Comparison of ENCODE assay signal across 13 mouse cellular contexts in genomic region chr1:75386149-75386548, GRCm38 (mm10). TPM values are rescaled to one million over a fixed set of nuclear protein-coding genes. Genes with fewer than 3 reads are reported as not detected.
A peak's percentile ranks its signal among the peaks of the same experiment; 100 is the strongest.
DNase-seq lines count a peak whose midpoint lies in the region; ATAC-seq and TF ChIP-seq lines count a peak whose summit lies in the region.
"Had no signal": no experiment of that assay in that cellular context is flagged by ENCODE, and none has a peak within 500 bp of the region (broad histone marks: within the 10 kb centered on the region; RNA-seq: fewer than 3 reads in every experiment).

No protein-coding gene starts in this region.

- H3K9ac ChIP-seq in forebrain, embryonic 13.5 days = peak overlapping the region; percentile 16; the same call in 1 of the 2 replicates
- H3K9ac ChIP-seq in forebrain, embryonic 11.5 days (ENCODE audit: low read length) = no peak overlapping the region
- no peak overlapping the region for H3K9ac ChIP-seq in forebrain, embryonic 14.5 days (ENCODE audit: low read length)
- H3K9ac ChIP-seq in midbrain, postnatal 0 days (replicated peaks; ENCODE audit: low read length, poor library complexity, severe bottlenecking) = peak overlapping the region; percentile 42; the same call in 1 of the 2 replicates
- H3K9ac ChIP-seq: embryonic facial prominence, embryonic 12.5 days had no signal

- H3K27ac ChIP-seq in forebrain, embryonic 13.5 days = no peak overlapping the region
- H3K27ac ChIP-seq in forebrain, embryonic 11.5 days (ENCODE audit: low read depth, low read length) = no peak overlapping the region
- H3K27ac ChIP-seq in forebrain, embryonic 14.5 days (ENCODE audit: low read depth, low read length) = no peak overlapping the region
- H3K27ac ChIP-seq in midbrain, postnatal 0 days (ENCODE audit: low read depth, low read length) = peak overlapping the region; percentile 47; the same call in 1 of the 2 replicates
- H3K27ac ChIP-seq: embryonic facial prominence, embryonic 12.5 days had no signal

- intact Hi-C loops in left cerebral cortex, postnatal 25 days (cut with DNase I) = loop anchor here (5.0 kb wide), 1 partner anchor 44 kb away; no protein-coding TSS in a partner anchor
- intact Hi-C loops in left cerebral cortex, postnatal 10 days (cut with DNase I) = loop anchor here (5.0 kb wide), 1 partner anchor 44 kb away; no protein-coding TSS in a partner anchor

- ATAC-seq in forebrain, embryonic 13.5 days = no peak
- no peak for ATAC-seq in forebrain, embryonic 11.5 days (replicated peaks; ENCODE audit: low FRiP score)
- ATAC-seq in forebrain, embryonic 14.5 days = no peak
- no peak for ATAC-seq in midbrain, postnatal 0 days (ENCODE audit: low FRiP score)

- no peaks in the 10 kb centered on the region for H3K9me3 ChIP-seq in forebrain, embryonic 13.5 days (replicated peaks)
- H3K9me3 ChIP-seq in forebrain, embryonic 11.5 days (ENCODE audit: control insufficient read depth, low read length) = no peaks in the 10 kb centered on the region
- no peaks in the 10 kb centered on the region for H3K9me3 ChIP-seq in forebrain, embryonic 14.5 days (replicated peaks; ENCODE audit: control insufficient read depth, low read length)
- no peaks in the 10 kb centered on the region for H3K9me3 ChIP-seq in midbrain, postnatal 0 days (ENCODE audit: low read length)
- H3K9me3 ChIP-seq: embryonic facial prominence, embryonic 12.5 days had no signal

- DNase-seq in forebrain, embryonic 11.5 days (ENCODE audit: low spot score) = no peak
- peak; percentile 57 to 73 for DNase-seq in left cerebral cortex, postnatal 25 days (ENCODE audit: low spot score in 2 of 2)
- no peak for DNase-seq in left cerebral cortex, postnatal 10 days (ENCODE audit: extremely low spot score in 1 of 2, low spot score in 2 of 2)
- peak; percentile 52 for DNase-seq in forebrain, embryonic 14.5 days (ENCODE audit: low spot score)
- DNase-seq in midbrain, postnatal 0 days (ENCODE audit: low spot score) = peak; percentile 60
- no peak for DNase-seq in natural killer cell, adult 2 months (ENCODE audit: low spot score in 2 of 2)
- DNase-seq in adrenal gland, adult (ENCODE audit: inconsistent age in 2 of 2, low spot score in 1 of 2) = no peak
- DNase-seq: adrenal gland, adult 8-10 months; cerebellum, adult 11-12 months; thymus, postnatal 14 days had no signal

- WGBS in forebrain, embryonic 13.5 days = 31% methylated on average over 4 of the region's 4 CpGs
- WGBS in forebrain, embryonic 11.5 days = 48% methylated on average over 4 of the region's 4 CpGs
- 35% methylated on average over 4 of the region's 4 CpGs for WGBS in forebrain, embryonic 14.5 days
- 30% methylated on average over 4 of the region's 4 CpGs for WGBS in midbrain, postnatal 0 days

- H3K27me3 ChIP-seq in forebrain, embryonic 13.5 days = peaks cover 78% of the 10 kb centered on the region
- H3K27me3 ChIP-seq in forebrain, embryonic 11.5 days (ENCODE audit: control insufficient read depth, insufficient read depth, low read length) = peaks cover 42% of the 10 kb centered on the region
- H3K27me3 ChIP-seq in forebrain, embryonic 14.5 days (replicated peaks; ENCODE audit: control insufficient read depth, insufficient read depth, low read length) = peaks cover 34% of the 10 kb centered on the region
- peaks cover 11% of the 10 kb centered on the region; the same call in 1 of the 2 replicates for H3K27me3 ChIP-seq in midbrain, postnatal 0 days (ENCODE audit: insufficient read depth, low read length)

- 0 out of 2 replicates have a peak overlapping the region, but pooled peaks have one; percentile 7 for H3K4me2 ChIP-seq in forebrain, embryonic 13.5 days
- no peak overlapping the region for H3K4me2 ChIP-seq in forebrain, embryonic 11.5 days (ENCODE audit: low read depth, low read length, severe bottlenecking)
- H3K4me2 ChIP-seq in forebrain, embryonic 14.5 days (ENCODE audit: low read length) = peak overlapping the region; percentile 23; the same call in 1 of the 2 replicates
- H3K4me2 ChIP-seq in midbrain, postnatal 0 days (ENCODE audit: low read depth, low read length, poor library complexity, severe bottlenecking) = peak overlapping the region; percentile 36

- H3K36me3 ChIP-seq in forebrain, embryonic 13.5 days (ENCODE audit: poor library complexity, severe bottlenecking) = no peaks in the 10 kb centered on the region
- no peaks in the 10 kb centered on the region for H3K36me3 ChIP-seq in forebrain, embryonic 11.5 days (ENCODE audit: control insufficient read depth, insufficient read depth, low read length)
- no peaks in the 10 kb centered on the region for H3K36me3 ChIP-seq in forebrain, embryonic 14.5 days (ENCODE audit: control insufficient read depth, insufficient read depth, low read length)
- H3K36me3 ChIP-seq in midbrain, postnatal 0 days (ENCODE audit: insufficient read depth, low read length) = peaks cover 3% of the 10 kb centered on the region; the same call in 1 of the 2 replicates

- peaks cover 49% of the 10 kb centered on the region for H3K4me1 ChIP-seq in forebrain, embryonic 13.5 days
- peaks cover 29% of the 10 kb centered on the region for H3K4me1 ChIP-seq in forebrain, embryonic 11.5 days (replicated peaks; ENCODE audit: control insufficient read depth, insufficient read depth, low read length)
- peaks cover 13% of the 10 kb centered on the region; the same call in 1 of the 2 replicates for H3K4me1 ChIP-seq in forebrain, embryonic 14.5 days (ENCODE audit: control insufficient read depth, insufficient read depth, low read length)
- peaks cover 40% of the 10 kb centered on the region for H3K4me1 ChIP-seq in midbrain, postnatal 0 days (ENCODE audit: insufficient read depth, low read length)

- H3K4me3 ChIP-seq in forebrain, embryonic 13.5 days = no peak overlapping the region
- no peak overlapping the region for H3K4me3 ChIP-seq in forebrain, embryonic 11.5 days (ENCODE audit: low read depth, low read length)
- H3K4me3 ChIP-seq in forebrain, embryonic 14.5 days (ENCODE audit: low read depth, low read length) = no peak overlapping the region
- H3K4me3 ChIP-seq in midbrain, postnatal 0 days (ENCODE audit: low read depth, low read length) = no peak overlapping the region
- H3K4me3 ChIP-seq: embryonic facial prominence, embryonic 12.5 days had no signal

- TF ChIP-seq CTCF in midbrain, postnatal 0 days (IDR thresholded peaks at IDR 0.05) = no peak

RNA-seq across cellular contexts. Expression of gene Speg, which starts 11.1 kb away (rescaled TPM):
- polyA plus RNA-seq in forebrain, embryonic 13.5 days (2015; fragmentation: Nextera tagmentation; extraction: Ambion mirVana) = 7.6 and 9.0 TPM in 2 replicates
- 14.1 and 16.0 TPM in 2 replicates for polyA plus RNA-seq in forebrain, embryonic 11.5 days (2014; fragmentation: Nextera tagmentation; extraction: Ambion mirVana)
- 100 to 1,000 TPM; 192 to 208 TPM for total RNA-seq in left cerebral cortex, postnatal 25 days (2021)
- total RNA-seq in left cerebral cortex, postnatal 10 days (2021) = 100 to 1,000 TPM; 182 to 186 TPM
- polyA plus RNA-seq in forebrain, embryonic 14.5 days (2014; fragmentation: Nextera tagmentation; extraction: Ambion mirVana) = 8.3 and 8.8 TPM in 2 replicates
- total RNA-seq in midbrain, postnatal 0 days (2014; rRNA removed) = 62.9 and 70.6 TPM in 2 replicates
- polyA plus RNA-seq in midbrain, postnatal 0 days (2015; fragmentation: Nextera tagmentation; extraction: Ambion mirVana) = 22.0 and 23.7 TPM in 2 replicates

RNA-seq across cellular contexts. Expression of gene Des, which starts 26.0 kb away (rescaled TPM):
- polyA plus RNA-seq in forebrain, embryonic 13.5 days (2015; fragmentation: Nextera tagmentation; extraction: Ambion mirVana) = 0.81 and 1.1 TPM in 2 replicates
- 0.86 and 1.5 TPM in 2 replicates for polyA plus RNA-seq in forebrain, embryonic 11.5 days (2014; fragmentation: Nextera tagmentation; extraction: Ambion mirVana)
- 1 to 10 TPM in 1 of 2 experiments, under 1 TPM in 1; 0.99 to 1.1 TPM for total RNA-seq in left cerebral cortex, postnatal 25 days (2021)
- total RNA-seq in left cerebral cortex, postnatal 10 days (2021) = 1 to 10 TPM; 1.5 TPM
- polyA plus RNA-seq in forebrain, embryonic 14.5 days (2014; fragmentation: Nextera tagmentation; extraction: Ambion mirVana) = 1.3 and 1.4 TPM in 2 replicates
- total RNA-seq in midbrain, postnatal 0 days (2014; rRNA removed) = 1.9 and 2.6 TPM in 2 replicates
- 1.4 and 1.6 TPM in 2 replicates for polyA plus RNA-seq in midbrain, postnatal 0 days (2015; fragmentation: Nextera tagmentation; extraction: Ambion mirVana)
- total RNA-seq: hematopoietic stem cell, adult 5-6 weeks had no signal

RNA-seq across cellular contexts. Expression of gene Gmppa, which starts 49.6 kb away (rescaled TPM):
- polyA plus RNA-seq in forebrain, embryonic 13.5 days (2015; fragmentation: Nextera tagmentation; extraction: Ambion mirVana) = 53.7 and 62.7 TPM in 2 replicates
- 46.3 and 47.2 TPM in 2 replicates for polyA plus RNA-seq in forebrain, embryonic 11.5 days (2014; fragmentation: Nextera tagmentation; extraction: Ambion mirVana)
- 10 to 100 TPM; 58.8 to 61.0 TPM for total RNA-seq in left cerebral cortex, postnatal 25 days (2021)
- 10 to 100 TPM; 51.9 to 53.7 TPM for total RNA-seq in left cerebral cortex, postnatal 10 days (2021)
- 72.4 and 76.0 TPM in 2 replicates for polyA plus RNA-seq in forebrain, embryonic 14.5 days (2014; fragmentation: Nextera tagmentation; extraction: Ambion mirVana)
- 77.1 and 94.9 TPM in 2 replicates for total RNA-seq in midbrain, postnatal 0 days (2014; rRNA removed)
- polyA plus RNA-seq in midbrain, postnatal 0 days (2015; fragmentation: Nextera tagmentation; extraction: Ambion mirVana) = 67.4 and 76.1 TPM in 2 replicates

Comparison
In these comparisons a context has a peak if more than half of its experiments do, and no peak if none do; other contexts are left out.
1. H3K9ac ChIP-seq: peak in forebrain, embryonic 13.5 days (single experiment) and midbrain, postnatal 0 days (single experiment); none in forebrain, embryonic 11.5 days (single experiment) and forebrain, embryonic 14.5 days (single experiment).
2. DNase-seq: peak in left cerebral cortex, postnatal 25 days (2 of 2), forebrain, embryonic 14.5 days (single experiment) and midbrain, postnatal 0 days (single experiment); none in forebrain, embryonic 11.5 days (single experiment), left cerebral cortex, postnatal 10 days (0 of 2), natural killer cell, adult 2 months (0 of 2) and adrenal gland, adult (0 of 2).